Mouse (Mus musculus): ENCODE measurements around the gene Rpl41. TPM values are rescaled to one million over a fixed set of nuclear protein-coding genes. Genes with fewer than 3 reads are reported as not detected.

The Rpl41 gene
- total and polyA plus RNA-seq, 2 experiments from 2014 or later = 617 to 2,108 TPM

GRCm38 (mm10) chr10:128589464-128590192 is 40.5 kb upstream of the Rpl41 start, which contains the start of gene Erbb3:
TSS of gene Erbb3 (minus strand) at chr10:128589652.
- no peaks in the 10 kb centered on the region for H3K36me3 ChIP-seq (replicated peaks; ENCODE audit: control insufficient read depth, insufficient read depth, low read length)
- no peak within 1 kb of the TSS for H3K27ac ChIP-seq (ENCODE audit: low read depth)
- TF ChIP-seq CTCF (IDR thresholded peaks at IDR 0.05; ENCODE audit: low read depth) (no peak), EP300 (IDR thresholded peaks at IDR 0.05; ENCODE audit: low read depth) (no peak)
- no peaks in the 10 kb centered on the region for H3K9me3 ChIP-seq (replicated peaks; ENCODE audit: control insufficient read depth, low read length)
- H3K27me3 ChIP-seq (ENCODE audit: control insufficient read depth, insufficient read depth, low read length) = peaks cover 19% of the 10 kb centered on the region; the same call in 1 of the 2 replicates
- peak within 1 kb of the TSS; percentile 43 for H3K9ac ChIP-seq (replicated peaks; ENCODE audit: low read depth, low read length)
- H3K4me3 ChIP-seq (ENCODE audit: low read depth, low read length) = peak within 1 kb of the TSS; percentile 79
- under 1% methylated on average over 43 of the region's 43 CpGs for WGBS
- peaks cover 5% of the 10 kb centered on the region for H3K4me1 ChIP-seq (ENCODE audit: control insufficient read depth, insufficient read depth)
- DNase-seq (ENCODE audit: low spot score) (no peak), ATAC-seq (ENCODE audit: insufficient read depth, low read depth) (peak; percentile 42)
- H3K4me2 ChIP-seq (ENCODE audit: low read depth, low read length) = peak within 1 kb of the TSS; percentile 92

GRCm38 (mm10) chr10:128588775-128589463 is 39.8 kb upstream of the Rpl41 start:
- peaks cover 19% of the 10 kb centered on the region; the same call in 1 of the 2 replicates for H3K27me3 ChIP-seq (ENCODE audit: control insufficient read depth, insufficient read depth, low read length)
- WGBS = 7% methylated on average over 23 of the region's 23 CpGs
- TF ChIP-seq CTCF (IDR thresholded peaks at IDR 0.05; ENCODE audit: low read depth) (no peak), EP300 (IDR thresholded peaks at IDR 0.05; ENCODE audit: low read depth) (no peak)
- no peak for ATAC-seq (ENCODE audit: insufficient read depth, low read depth)
- peak overlapping the region; percentile 79 for H3K4me3 ChIP-seq (ENCODE audit: low read depth, low read length)
- DNase-seq (ENCODE audit: low spot score) = no peak
- H3K9me3 ChIP-seq (replicated peaks; ENCODE audit: control insufficient read depth, low read length) = no peaks in the 10 kb centered on the region
- no peak overlapping the region for H3K27ac ChIP-seq (ENCODE audit: low read depth)
- no peaks in the 10 kb centered on the region for H3K36me3 ChIP-seq (replicated peaks; ENCODE audit: control insufficient read depth, insufficient read depth, low read length)
- H3K4me1 ChIP-seq (ENCODE audit: control insufficient read depth, insufficient read depth) = peaks cover 5% of the 10 kb centered on the region
- peak overlapping the region; percentile 92 for H3K4me2 ChIP-seq (ENCODE audit: low read depth, low read length)
- peak overlapping the region; percentile 43 for H3K9ac ChIP-seq (replicated peaks; ENCODE audit: low read depth, low read length)

- Histone ChIP-seq H3K27me3 (ENCODE audit: control insufficient read depth, insufficient read depth, low read length) (peaks cover 19% of the 10 kb centered on the region; the same call in 1 of the 2 replicates), H3K36me3 (replicated peaks; ENCODE audit: control insufficient read depth, insufficient read depth, low read length) (no peaks in the 10 kb centered on the region), H3K4me2 (ENCODE audit: low read depth, low read length) (no peak overlapping the region), H3K4me1 (ENCODE audit: control insufficient read depth, insufficient read depth) (peaks cover 5% of the 10 kb centered on the region), H3K4me3 (ENCODE audit: low read depth, low read length) (no peak overlapping the region), H3K9me3 (replicated peaks; ENCODE audit: control insufficient read depth, low read length) (no peaks in the 10 kb centered on the region), H3K27ac (ENCODE audit: low read depth) (no peak overlapping the region), H3K9ac (replicated peaks; ENCODE audit: low read depth, low read length) (no peak overlapping the region)
- TF ChIP-seq EP300 (IDR thresholded peaks at IDR 0.05; ENCODE audit: low read depth) (no peak), CTCF (IDR thresholded peaks at IDR 0.05; ENCODE audit: low read depth) (no peak)
- DNase-seq (ENCODE audit: low spot score) (no peak), ATAC-seq (ENCODE audit: insufficient read depth, low read depth) (no peak)
- WGBS = 23% methylated on average over 1 of the region's 1 CpGs
Observed at GRCm38 (mm10) chr10:128588136-128588535, 39.0 kb upstream of the Rpl41 start.

- Histone ChIP-seq H3K9ac (replicated peaks; ENCODE audit: low read depth, low read length) (no peak overlapping the region), H3K36me3 (replicated peaks; ENCODE audit: control insufficient read depth, insufficient read depth, low read length) (no peaks in the 10 kb centered on the region), H3K4me2 (ENCODE audit: low read depth, low read length) (no peak overlapping the region), H3K4me3 (ENCODE audit: low read depth, low read length) (no peak overlapping the region), H3K4me1 (ENCODE audit: control insufficient read depth, insufficient read depth) (peaks cover 5% of the 10 kb centered on the region), H3K9me3 (replicated peaks; ENCODE audit: control insufficient read depth, low read length) (no peaks in the 10 kb centered on the region), H3K27ac (ENCODE audit: low read depth) (no peak overlapping the region), H3K27me3 (ENCODE audit: control insufficient read depth, insufficient read depth, low read length) (peaks cover 19% of the 10 kb centered on the region; the same call in 1 of the 2 replicates)
- 66% methylated on average over 8 of the region's 8 CpGs for WGBS
- no peak for ATAC-seq (ENCODE audit: insufficient read depth, low read depth)
- TF ChIP-seq EP300 (IDR thresholded peaks at IDR 0.05; ENCODE audit: low read depth) (no peak), CTCF (IDR thresholded peaks at IDR 0.05; ENCODE audit: low read depth) (no peak)
- DNase-seq (ENCODE audit: low spot score) = no peak
Observed at GRCm38 (mm10) chr10:128587697-128588096, 38.6 kb upstream of the Rpl41 start.

- H3K4me3 ChIP-seq (ENCODE audit: low read depth, low read length) = no peak overlapping the region
- 55% methylated on average over 4 of the region's 4 CpGs for WGBS
- DNase-seq (ENCODE audit: low spot score) (no peak), ATAC-seq (ENCODE audit: insufficient read depth, low read depth) (no peak)
- H3K9me3 ChIP-seq (replicated peaks; ENCODE audit: control insufficient read depth, low read length) = no peaks in the 10 kb centered on the region
- H3K4me1 ChIP-seq (ENCODE audit: control insufficient read depth, insufficient read depth) = peaks cover 5% of the 10 kb centered on the region
- peaks cover 19% of the 10 kb centered on the region; the same call in 1 of the 2 replicates for H3K27me3 ChIP-seq (ENCODE audit: control insufficient read depth, insufficient read depth, low read length)
- no peaks in the 10 kb centered on the region for H3K36me3 ChIP-seq (replicated peaks; ENCODE audit: control insufficient read depth, insufficient read depth, low read length)
- H3K27ac ChIP-seq (ENCODE audit: low read depth) = no peak overlapping the region
- no peak overlapping the region for H3K4me2 ChIP-seq (ENCODE audit: low read depth, low read length)
- TF ChIP-seq CTCF (IDR thresholded peaks at IDR 0.05; ENCODE audit: low read depth) (no peak), EP300 (IDR thresholded peaks at IDR 0.05; ENCODE audit: low read depth) (no peak)
- H3K9ac ChIP-seq (replicated peaks; ENCODE audit: low read depth, low read length) = no peak overlapping the region
Observed at GRCm38 (mm10) chr10:128587120-128587519, 38.0 kb upstream of the Rpl41 start.
